Mouse (Mus musculus) frontal cortex, postnatal 10 days (tissue): Measurements from ENCODE around the gene Uqcc1.
A peak's percentile ranks its signal among the peaks of the same experiment; 100 is the strongest.
"Not testable (repeated sequence)": the region's sequence is repeated elsewhere in the genome, so short reads cannot be mapped to it uniquely, and the experiment has no call there.

Source experiments
- DNase-seq, 2 experiments: peaks; one replicate each; pipeline ENCODE4 v3.0.0; 2022; ENCODE audit warnings: low spot score in 2 of 2, mixed read lengths in 1 of 2

Gene Uqcc1

DNA sequence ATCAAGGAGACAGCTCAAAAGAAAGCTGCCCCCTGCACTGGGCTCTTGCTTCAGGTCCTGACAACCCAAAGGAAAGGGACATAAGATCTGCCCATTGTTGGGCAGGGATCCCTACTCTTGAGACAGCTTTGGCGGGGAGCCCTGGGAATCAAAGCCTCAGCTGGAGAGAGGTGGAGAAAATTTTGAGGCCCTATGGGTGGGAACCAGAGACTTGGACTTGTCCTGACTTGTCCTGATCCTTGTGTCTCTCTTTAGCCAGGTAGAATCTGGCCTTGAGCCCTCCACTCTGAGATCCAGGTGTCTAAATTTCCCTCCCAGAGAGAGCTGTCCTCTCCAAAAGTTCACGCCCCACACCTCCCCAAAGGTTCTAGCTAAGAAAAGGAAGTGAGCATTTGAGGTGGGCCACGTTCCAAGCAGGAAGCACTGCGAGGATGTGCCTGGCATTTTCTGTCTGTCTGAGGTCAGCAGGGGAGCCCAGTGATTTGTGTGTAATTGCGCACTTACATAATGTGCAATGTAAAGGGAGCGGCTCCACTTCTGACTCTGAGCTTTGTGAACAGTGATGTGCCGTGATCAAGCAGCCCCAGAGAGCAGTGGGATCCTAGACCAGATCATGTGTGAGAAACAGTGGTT, 9.9 kb upstream of the Uqcc1 start:
- DNase-seq = no peak

DNA sequence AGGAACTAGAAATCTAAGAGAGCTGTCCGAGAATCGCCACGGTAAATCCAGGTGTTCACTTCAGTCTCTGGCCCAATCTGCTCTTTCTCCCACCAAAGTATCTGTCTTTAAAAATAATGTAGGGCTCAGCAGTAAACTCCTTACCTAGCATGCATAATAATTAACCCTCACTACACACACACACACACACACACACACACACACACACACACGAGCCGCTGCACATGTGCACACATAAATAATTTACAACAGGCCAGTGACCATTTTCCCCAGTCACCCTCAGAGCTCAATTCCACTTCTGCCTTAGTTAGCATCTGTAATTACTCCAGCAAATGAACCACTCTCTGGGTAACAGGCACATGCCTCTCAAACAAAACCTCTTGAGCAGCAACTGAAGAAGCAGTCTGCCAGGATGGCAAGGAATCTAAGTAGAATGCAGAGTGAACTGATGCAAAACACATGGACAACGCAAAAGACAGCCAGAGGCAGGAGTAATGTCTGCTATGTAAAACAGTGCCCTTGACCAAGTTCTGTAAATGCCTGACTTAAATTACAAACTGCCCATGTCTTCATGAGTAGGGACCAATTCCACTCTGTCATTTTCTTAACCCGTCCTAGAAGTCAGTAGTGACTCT, 1.3 kb downstream of the Uqcc1 start:
- no peak for DNase-seq

DNA sequence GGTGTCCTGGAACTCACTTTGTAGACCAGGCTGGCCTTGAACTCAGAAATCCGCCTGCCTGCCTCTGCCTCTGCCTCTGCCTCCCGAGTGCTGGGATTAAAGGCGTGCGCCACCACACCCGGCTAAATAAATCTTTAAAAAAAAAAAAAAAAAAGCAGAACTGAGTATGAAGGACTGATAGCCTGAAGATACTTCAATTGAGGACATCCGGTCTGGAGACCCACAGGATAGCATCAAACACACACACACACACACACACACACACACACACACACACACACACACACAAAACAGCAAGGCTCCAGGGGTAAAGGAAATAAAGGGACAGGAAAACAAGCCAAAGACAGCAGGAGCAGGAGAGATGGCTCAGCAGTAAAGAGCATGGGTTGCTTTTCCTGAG, 4.9 kb downstream of the Uqcc1 start:
- DNase-seq = not testable (repeated sequence)

DNA sequence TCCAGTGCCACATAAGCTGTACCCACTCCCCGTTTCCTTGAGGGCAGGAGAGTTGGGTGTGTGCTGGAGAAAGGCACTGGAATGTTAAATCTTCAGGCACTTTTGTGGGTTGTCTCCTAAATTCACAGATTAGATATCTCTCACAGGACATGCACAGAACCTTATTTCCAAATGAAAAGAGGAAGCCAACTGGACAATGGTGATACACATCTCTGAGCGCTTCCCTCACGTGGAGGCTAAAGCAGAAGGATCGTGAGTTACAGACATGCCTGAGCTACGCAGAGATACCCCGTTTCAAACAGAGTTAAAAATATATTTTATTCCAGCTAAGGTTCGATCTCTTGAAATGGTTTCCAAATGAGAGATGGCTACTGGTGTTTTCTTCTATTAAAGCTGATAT, 7.0 kb downstream of the Uqcc1 start:
- no peak for DNase-seq

DNA sequence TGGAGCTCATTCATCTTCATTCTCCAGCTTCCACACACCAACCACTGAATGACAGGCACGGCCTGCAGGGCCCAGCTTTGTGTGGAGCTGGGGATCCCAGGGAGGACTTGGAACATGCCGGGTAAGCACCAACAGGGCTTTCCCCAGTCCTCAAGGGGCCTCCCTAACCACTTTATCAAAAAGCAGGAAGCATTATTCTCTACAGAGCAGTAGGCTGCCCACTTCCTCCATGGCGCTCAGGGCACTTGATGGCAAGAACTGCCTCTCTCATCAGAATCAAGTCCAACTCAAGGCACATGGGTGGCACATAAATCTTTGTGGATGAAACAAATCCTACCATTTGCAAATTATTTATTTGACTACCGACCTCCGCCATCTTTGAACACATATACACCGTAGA, 15.4 kb downstream of the Uqcc1 start:
- no peak for DNase-seq

DNA sequence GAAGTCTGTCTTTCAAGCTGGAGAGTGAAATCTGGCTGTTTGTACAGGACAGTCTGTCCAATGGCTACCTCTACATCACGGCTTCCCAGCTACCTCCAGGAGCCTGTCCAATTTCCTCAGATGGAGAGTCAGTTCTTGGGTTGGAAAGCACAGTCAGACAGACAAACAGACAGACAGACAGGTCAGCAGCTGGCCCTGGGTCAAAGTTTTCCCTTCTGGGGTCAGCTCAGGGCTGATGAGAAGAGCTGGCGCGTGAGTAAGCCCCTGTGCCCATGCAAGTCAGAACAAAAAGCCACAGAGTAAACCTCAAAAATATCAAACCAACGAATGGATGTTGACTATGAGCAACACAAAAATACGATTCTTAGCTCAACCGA, 26.5 kb downstream of the Uqcc1 start:
- no peak for DNase-seq

DNA sequence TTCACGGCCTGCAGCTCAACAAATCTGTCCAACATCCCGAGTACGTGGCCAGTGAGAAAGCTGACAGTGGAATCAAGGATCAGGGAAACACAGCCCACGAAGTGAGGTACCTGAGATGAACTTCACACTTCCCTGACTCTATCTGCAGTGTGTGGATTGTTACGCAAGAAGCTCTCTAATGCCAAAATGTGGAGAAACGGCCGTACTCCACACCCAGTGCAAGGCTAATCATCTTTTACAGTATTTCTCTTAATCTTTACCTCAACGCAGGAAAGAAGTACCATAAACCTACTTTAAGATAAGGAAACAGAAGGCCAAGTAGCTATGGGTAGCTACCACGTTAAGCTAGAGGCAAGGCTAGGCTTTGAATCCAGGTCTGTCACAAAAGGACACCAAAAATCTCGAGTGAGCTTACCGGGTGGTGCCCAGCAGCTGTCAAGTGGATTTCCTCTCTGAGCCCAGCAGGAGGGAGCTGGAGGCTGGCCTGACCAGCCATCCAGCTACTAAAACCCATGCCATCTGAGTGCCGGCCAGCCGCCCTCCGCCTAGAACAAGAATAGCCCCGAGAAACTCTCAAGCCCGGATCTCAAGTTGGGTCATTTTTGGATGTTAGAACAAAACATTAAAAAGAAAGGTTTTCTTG, 27.0 kb downstream of the Uqcc1 start:
- DNase-seq = no peak

DNA sequence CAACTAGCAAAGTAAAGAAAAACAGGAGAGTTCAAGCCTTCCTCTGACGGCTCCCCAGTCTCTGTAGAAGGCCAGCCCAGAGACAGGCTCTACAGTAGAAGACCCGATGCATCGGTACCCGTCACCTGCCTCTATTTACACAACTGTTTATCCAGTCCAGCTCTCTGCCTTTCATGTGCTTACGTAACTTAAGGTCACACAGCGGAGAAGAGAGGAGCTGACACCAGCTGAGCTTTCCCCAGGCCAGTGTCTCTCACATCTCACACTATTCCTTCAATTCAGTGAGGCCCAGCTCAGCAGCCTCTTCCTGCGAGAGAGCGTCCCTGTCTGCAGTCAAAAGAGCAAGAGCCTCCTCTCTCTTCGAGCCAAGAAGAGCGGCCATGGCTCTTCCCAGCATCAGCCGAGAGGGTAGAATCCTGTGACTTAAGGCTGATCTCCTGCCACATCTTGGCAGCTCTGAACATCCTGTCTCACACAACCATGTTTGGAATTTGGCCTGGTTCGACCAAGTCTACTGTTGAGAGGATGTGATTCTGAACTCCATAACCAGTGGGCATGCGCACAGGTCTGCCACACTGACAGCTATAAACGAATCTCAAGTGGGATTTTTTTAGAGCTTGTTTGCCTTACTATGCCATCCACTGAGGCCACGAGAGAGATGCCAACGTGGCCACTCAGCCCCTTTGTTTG, 34.9 kb downstream of the Uqcc1 start:
- DNase-seq = no peak

DNA sequence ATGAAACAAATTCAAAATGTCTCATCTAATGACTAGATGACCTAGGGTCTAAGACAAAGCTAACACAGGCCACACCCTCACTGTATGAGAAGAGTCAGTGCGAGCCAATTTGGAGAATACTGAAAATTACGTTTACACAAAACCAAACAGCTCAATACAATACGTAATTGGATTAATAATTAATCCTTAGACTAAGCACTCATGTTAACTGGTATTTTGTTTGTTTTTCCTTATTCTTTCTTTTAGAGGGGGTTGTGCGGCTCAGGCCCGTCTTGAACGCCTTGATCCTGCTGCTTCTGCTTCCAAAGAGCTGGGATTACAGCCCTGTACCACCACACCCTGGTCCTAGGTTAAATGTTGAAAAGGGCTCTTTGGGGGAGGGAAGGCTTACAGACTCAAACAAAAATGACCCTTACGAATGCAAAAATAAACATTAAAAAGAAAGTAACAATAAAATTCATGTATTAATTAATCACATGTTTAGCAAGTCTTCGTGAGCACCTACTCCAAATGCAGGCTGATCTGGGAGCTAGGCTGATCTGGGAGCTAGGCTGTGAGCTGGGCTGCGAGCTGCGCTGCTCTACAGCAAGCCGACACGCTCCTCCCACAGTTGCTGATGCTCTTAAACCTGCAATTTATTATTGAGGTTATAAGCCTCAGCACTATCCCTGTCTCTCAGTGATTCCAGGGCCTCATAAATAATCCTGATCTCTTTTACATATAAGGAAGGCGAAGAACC, 35.6 kb downstream of the Uqcc1 start:
- DNase-seq = no peak

DNA sequence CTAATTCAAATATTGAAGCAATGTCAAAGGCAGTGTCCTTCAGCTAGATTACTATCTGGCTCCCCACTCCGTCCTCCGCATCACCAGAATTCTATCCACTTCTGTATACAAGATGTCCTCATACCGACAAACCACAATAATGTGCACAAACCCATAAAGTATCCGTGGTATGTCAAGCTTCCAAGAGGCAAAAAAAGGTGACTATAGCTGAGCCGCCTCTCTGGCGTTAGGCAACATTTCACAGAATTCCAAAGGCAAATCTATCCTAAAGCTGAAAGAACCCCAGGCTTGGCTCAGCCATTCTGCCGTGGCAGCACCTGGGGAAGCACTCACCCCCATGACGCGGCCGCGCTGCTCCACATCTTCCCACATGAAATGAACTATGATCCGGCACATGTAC, 43.3 kb downstream of the Uqcc1 start:
- no peak for DNase-seq

DNA sequence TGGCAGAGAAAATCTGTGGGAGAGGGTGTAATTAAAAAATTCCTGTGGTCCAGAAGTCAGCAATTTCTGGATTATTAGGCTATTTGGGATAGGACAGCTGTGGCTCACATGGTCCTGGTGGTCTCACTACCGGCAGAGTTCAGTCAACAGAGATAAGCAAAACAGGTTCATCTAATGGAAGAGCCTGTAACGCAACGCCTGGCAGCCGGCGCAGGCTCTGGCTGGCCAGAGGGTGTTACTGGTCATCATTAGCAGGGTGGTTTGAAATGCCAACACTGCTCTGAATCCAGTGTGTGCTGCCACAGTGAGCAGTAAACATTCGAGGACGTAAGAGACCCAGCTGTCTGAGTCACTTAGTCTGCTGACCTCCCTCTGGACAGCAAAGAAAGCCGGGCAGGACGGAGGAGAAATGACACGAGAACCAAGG, 44.8 kb downstream of the Uqcc1 start:
- DNase-seq = no peak

DNA sequence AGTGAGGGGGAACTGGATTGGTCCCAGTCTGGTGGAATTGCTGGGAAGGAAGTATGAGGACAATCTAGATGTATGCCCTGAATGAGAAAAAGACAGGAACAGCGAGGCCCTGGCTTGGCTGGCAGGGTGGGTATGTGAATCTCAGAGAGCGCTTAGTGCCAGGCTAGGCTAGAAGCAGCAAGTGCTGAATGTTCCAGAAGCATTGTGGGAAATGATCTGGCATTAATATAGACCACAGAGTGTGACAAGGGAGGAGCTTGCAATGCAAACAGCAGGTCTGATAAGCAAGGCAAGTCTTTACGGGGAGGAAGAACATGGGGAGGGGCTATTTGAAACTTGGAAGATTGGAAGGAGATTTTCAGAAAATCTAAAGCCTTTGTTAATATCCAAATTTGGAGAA, 48.0 kb downstream of the Uqcc1 start:
- no peak for DNase-seq

DNA sequence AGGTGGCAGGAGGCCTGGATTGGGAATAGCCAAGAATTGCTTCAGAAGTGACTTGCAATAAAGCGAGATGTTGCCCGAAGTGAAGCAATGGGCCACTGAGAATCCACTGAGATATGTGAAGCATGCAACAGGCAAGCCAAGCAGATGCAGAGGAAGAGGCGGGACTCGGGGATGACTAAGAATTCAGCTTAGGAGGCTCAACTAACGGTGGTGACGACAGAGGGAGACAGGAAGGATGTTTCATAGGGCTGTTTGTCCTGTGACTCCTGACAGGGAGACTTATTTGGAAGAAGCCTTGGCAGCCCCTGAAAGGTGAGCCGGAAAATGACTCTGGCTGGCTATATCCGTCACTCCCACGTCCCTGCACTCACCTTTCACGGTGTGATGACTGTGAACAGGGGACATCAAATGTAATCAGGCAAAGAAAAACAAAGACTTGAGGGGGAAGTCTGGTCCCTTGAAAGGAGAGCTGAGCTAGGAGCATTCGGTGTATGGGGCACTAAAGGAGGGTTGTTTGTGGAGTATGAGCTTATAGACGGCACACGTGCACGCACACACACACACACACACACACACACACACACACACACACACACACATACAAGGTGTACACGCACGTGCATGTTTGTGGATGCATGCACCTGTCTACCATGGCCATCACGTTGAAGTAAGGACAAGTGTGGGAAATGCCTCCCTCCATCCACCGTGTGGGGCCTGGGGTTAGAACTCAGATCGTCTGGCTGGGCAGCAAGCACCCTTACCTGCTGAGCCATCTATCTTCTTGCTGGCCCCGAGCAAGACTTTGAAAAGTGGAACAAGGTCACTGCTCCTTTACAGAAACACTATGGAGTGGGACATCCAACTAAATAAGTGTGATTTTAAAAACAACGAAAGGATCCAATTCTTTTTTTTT, 50.9 kb downstream of the Uqcc1 start:
- DNase-seq = no peak

DNA sequence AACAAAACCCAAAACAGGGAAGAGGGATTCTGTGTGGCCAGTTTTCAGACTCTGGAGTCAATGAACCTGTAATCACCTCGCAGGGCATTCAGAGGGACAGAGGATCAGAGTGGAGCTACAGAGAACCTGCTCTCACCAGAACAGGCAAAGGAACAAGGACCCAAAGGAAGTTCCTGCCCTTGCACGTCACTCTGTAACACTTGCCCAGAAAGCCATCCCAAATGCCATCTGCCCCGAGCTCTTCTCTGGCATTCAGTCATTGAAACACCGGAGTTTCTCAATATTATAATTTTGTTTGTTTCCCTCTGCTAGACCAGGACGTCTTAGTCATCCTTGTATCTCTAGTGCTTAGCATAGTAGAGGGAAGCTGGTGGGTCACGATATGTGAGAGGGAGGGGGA, 56.5 kb downstream of the Uqcc1 start:
- no peak for DNase-seq

DNA sequence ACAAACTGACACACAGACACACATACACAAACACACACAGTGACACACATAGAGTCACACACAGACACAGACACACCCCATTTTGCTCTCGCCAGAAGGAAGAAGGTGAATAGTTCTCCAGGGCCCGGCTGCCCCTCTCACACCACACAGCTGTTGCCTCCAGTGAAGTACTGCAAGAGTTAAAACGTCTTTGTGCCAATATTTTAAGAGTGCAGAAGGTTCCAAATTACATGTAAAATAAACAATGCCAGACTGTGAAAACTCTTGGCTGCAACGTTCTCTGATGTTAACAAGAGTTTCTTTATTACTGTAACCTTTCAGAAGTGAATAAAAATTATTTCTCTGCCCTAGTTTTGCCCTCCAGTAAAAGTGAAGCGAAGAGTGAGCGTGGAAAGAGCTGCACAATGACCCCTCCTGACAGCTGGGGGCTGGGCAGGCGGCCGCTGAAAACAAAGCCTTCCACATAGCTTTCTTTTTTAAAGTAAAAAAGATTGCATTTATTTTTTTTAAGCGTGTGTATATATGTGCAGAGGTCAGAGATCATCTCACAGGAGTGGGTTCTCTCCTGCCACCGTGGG, 57.1 kb downstream of the Uqcc1 start:
- no peak for DNase-seq

DNA sequence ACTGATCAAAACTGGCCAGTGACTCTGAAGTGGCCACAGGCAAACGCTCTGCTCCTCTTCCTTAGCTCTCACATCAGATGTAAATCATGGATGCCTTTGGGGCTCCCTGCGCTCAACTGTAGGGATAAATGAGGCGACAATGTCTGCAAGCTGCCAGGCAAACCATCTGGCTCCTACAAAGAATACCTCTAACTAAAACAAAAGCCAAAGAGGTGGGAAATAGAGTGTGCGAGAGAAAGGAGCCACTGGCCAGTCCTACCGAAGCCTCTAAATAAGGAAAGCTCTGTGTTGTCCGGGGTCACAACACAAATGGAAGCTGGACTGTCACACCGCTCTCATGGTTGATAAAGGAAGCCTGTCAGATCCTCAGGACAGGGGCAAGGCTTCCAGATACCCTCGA, 57.6 kb downstream of the Uqcc1 start:
- no peak for DNase-seq

DNA sequence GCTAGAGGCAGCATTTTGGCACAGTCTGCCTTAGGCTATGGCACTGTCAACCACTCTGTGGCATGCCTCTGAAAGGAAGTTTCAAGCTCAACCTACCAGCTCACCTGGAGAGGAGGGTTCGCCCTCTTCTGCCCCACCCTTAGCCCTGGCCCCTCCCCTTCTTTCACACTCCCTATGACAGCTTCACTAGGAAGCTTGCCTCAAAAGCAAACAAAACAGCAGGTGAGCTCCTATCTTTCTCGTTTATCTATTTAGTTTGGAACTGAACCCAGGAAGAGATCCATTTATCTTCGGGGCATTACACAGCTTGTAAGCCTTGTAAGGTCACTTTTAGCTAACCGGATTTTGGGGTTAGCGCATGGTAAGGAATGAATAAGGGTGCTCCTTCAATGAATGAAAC, 60.3 kb downstream of the Uqcc1 start:
- no peak for DNase-seq

DNA sequence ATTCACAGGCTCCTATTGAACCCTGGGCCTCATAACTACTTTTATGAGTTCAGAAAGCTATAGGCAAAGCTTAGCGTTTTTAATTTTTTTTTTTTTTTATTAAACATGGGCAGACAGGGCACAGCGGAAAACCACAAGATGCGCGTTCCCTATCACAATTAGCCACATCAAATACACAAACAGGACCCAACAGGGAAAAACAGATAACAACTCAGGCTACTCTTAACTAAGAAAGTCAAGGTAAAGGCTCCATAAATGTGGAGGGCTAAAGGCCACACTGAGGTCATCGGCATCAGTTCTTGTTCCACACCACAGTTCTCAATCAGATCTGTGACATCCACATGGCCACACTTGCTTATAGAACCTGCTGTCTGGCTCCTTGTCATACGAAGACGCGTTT, 61.8 kb downstream of the Uqcc1 start:
- DNase-seq = no peak

DNA sequence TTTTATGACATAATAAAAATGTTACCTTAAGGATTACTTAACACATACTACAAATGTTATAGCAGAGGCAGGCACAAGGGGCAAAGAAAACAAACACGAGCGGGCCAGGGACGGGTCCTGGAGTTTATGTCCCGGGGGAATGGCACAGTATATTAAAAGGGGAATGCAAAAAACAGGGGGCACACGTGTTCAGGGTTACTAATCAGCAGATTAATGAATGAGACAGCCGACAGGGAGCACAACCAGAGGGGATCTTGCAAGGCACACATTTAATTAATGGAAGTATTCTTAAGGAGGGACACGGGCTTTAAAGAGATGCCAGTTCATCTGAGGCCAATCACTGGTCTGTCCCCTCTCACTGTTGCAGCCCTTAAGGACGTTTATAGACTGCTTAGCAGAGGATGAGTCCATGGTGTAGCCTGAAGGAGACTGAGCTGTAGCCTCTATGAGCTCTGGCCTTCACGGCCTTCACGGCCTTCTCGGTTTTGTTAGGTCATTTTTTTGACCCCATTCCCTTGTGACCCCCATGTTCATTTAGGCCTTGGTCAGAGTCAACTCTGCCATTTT, 66.7 kb downstream of the Uqcc1 start:
- DNase-seq = no peak

DNA sequence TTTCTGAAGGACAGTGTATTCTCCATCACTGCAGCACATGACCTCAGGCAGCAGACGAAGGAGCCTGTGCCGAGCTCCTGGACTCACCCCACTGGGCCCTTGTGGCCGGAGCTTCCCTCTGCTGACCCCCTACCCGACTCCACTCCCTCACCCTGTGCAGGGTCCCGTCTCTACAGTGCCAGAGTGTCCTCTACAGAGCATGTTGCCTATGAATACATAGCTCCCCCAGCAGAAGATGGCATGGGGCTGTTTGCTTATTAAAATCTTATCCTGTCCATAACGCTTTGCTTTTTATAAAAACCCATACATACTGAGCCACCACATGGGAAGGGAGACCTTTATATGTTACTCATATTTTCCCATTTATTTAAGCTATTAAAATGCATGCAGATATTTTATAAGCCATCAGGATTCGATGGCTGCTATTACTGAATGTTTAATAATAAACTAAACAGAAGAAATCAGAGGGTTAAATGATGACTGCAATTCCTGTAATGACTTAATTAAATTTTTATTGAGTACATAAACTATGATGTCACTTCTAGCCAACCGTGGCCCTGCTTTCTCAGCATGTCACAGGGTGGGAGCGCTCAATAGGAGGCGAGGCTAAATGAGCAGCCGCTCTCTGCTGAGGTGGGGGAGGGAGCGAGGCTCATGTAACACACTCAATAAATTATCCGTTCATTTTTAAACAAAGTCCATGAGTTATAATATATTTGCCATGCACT, 67.4 kb downstream of the Uqcc1 start:
- DNase-seq = peak; percentile 33 to 36
